Mouse (Mus musculus): ENCODE results near the gene Osm. TPM values are rescaled to one million over a fixed set of nuclear protein-coding genes. Genes with fewer than 3 reads are reported as not detected.
A peak's percentile ranks its signal among the peaks of the same experiment; 100 is the strongest.

The Osm gene
- total RNA-seq, 2 experiments from 2014 or later: 11.4 to 26.8 TPM

GRCm38 (mm10) chr11:4266271-4267201, 30.3 kb downstream of the Osm start:
- ATAC-seq (replicated peaks; ENCODE audit: poor library complexity): peak; percentile 35

GRCm38 (mm10) chr11:4267202-4267578, 31.0 kb downstream of the Osm start:
- ATAC-seq (replicated peaks; ENCODE audit: poor library complexity): no peak

GRCm38 (mm10) chr11:4268500-4268899, 32.3 kb downstream of the Osm start:
- no peak for ATAC-seq (replicated peaks; ENCODE audit: poor library complexity)

GRCm38 (mm10) chr11:4270744-4271459, 34.7 kb downstream of the Osm start:
- peak; percentile 62 for ATAC-seq (replicated peaks; ENCODE audit: poor library complexity)

GRCm38 (mm10) chr11:4271544-4271943, 35.3 kb downstream of the Osm start:
- no peak for ATAC-seq (replicated peaks; ENCODE audit: poor library complexity)

GRCm38 (mm10) chr11:4276411-4276861, 40.2 kb downstream of the Osm start:
- ATAC-seq (replicated peaks; ENCODE audit: poor library complexity): no peak

GRCm38 (mm10) chr11:4279909-4280308, 43.7 kb downstream of the Osm start:
- ATAC-seq (replicated peaks; ENCODE audit: poor library complexity): no peak

GRCm38 (mm10) chr11:4281852-4282251, 45.6 kb downstream of the Osm start:
- no peak for ATAC-seq (replicated peaks; ENCODE audit: poor library complexity)

GRCm38 (mm10) chr11:4283627-4284026, 47.4 kb downstream of the Osm start:
- 0 out of 2 replicates have a peak, but pooled peaks have one; percentile 26 for ATAC-seq (replicated peaks; ENCODE audit: poor library complexity)

GRCm38 (mm10) chr11:4289280-4289679, 53.1 kb downstream of the Osm start:
- peak; percentile 26; the same call in 1 of the 2 replicates for ATAC-seq (replicated peaks; ENCODE audit: poor library complexity)

Other genes starting within 250 kb of the Osm start
- not detected in 2 replicates for gene Sec14l4, start 205.0 kb upstream of the Osm start, total RNA-seq (2015)
- not detected in 2 replicates for gene Sec14l4, start 205.0 kb upstream of the Osm start, total RNA-seq (2017)
- gene Sec14l3, start 171.6 kb upstream of the Osm start, total RNA-seq (2015): not detected in 2 replicates
- not detected in 2 replicates for gene Sec14l3, start 171.6 kb upstream of the Osm start, total RNA-seq (2017)
- gene Mtfp1, start 141.0 kb upstream of the Osm start, total RNA-seq (2015): 9.7 and 12.0 TPM in 2 replicates
- gene Mtfp1, start 141.0 kb upstream of the Osm start, total RNA-seq (2017): 9.2 and 12.0 TPM in 2 replicates
- 0.71 and 0.72 TPM in 2 replicates for gene Sec14l2, start 113.0 kb upstream of the Osm start, total RNA-seq (2015)
- gene Sec14l2, start 113.0 kb upstream of the Osm start, total RNA-seq (2017): 0.87 and 1.7 TPM in 2 replicates
- 2.5 and 4.7 TPM in 2 replicates for gene Rnf215, start 101.2 kb upstream of the Osm start, total RNA-seq (2015)
- gene Rnf215, start 101.2 kb upstream of the Osm start, total RNA-seq (2017): 5.9 and 8.8 TPM in 2 replicates
- gene Ccdc157, start 76.1 kb upstream of the Osm start, total RNA-seq (2015): 0.44 and 0.54 TPM in 2 replicates
- gene Ccdc157, start 76.1 kb upstream of the Osm start, total RNA-seq (2017): 0.67 and 0.95 TPM in 2 replicates
- 64.8 and 65.7 TPM in 2 replicates for gene Sf3a1, start 76.1 kb upstream of the Osm start, total RNA-seq (2015)
- gene Sf3a1, start 76.1 kb upstream of the Osm start, total RNA-seq (2017): 35.3 and 40.0 TPM in 2 replicates
- 1.9 and 2.7 TPM in 2 replicates for gene Tbc1d10a, start 49.6 kb upstream of the Osm start, total RNA-seq (2015)
- gene Tbc1d10a, start 49.6 kb upstream of the Osm start, total RNA-seq (2017): 4.3 and 8.0 TPM in 2 replicates
- gene Castor1, start 18.2 kb upstream of the Osm start, total RNA-seq (2015): 0.59 and 0.61 TPM in 2 replicates
- gene Castor1, start 18.2 kb upstream of the Osm start, total RNA-seq (2017): 0.42 and 0.47 TPM in 2 replicates
- gene Lif, start 21.1 kb downstream of the Osm start, total RNA-seq (2015): 0.12 and 1.4 TPM in 2 replicates
- 0.20 and 0.37 TPM in 2 replicates for gene Lif, start 21.1 kb downstream of the Osm start, total RNA-seq (2017)
- 2.6 and 2.8 TPM in 2 replicates for gene Hormad2, start 204.7 kb downstream of the Osm start, total RNA-seq (2015)
- gene Hormad2, start 204.7 kb downstream of the Osm start, total RNA-seq (2017): 0.87 TPM in 1 of 2 replicates, not detected in the other

Data from megakaryocyte progenitor cell, adult 5-6 weeks (primary cell).